Mouse (Mus musculus) ovary, adult 10 weeks (tissue): Measurements from ENCODE around the gene Vmn2r91. TPM values are rescaled to one million over a fixed set of nuclear protein-coding genes. Genes with fewer than 3 reads are reported as not detected.

ENCODE experiments used
- polyA plus RNA-seq: library from polyadenylated mRNA; stranded (reverse); fragments of 350-450 nt; fragmentation: Illumina TruSeq; extraction: RNeasy Lipid Tissue Mini Kit (QIAGEN cat#74804); gene quantifications from one replicate; pipeline ENCODE4 v1.2.3, GENCODE M21; 2014

Vmn2r91 gene
- not detected for polyA plus RNA-seq

GRCm38 (mm10) chr17:18084716-18085115 lies at the start of gene Vmn2r91:
TSS of gene Vmn2r91 (plus strand) at chr17:18085016.

GRCm38 (mm10) chr17:18049124-18049523 lies 35.7 kb upstream of the Vmn2r91 start, which contains the start of gene Vmn2r124:
TSS of gene Vmn2r124 (plus strand) at chr17:18049424.

DNA sequence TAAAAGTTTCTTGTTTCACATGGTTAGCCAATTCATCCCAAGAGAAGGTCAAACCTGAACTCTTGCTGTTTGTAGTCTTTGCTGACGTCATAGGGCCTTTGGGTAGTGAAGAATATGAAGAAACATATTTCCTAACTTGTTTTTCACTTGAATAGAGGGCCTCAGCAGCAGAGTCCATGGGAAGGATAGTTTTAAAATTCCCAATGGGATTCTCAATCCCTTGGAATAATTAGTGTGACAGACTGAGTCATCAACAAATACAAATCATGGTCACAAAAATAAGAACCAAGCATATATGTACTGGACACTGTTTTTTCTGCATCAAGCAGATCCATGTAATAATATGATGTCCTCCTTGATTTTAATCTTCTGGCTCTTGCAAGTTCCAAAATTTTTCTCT lies 66.8 kb downstream of the Vmn2r91 start, which contains the start of gene Vmn2r92:
TSS of gene Vmn2r92 (plus strand) at position 301 of the 400 bp plus-strand sequence.

Other genes starting within 250 kb of the Vmn2r91 start
- not detected for gene Has1, start 229.8 kb upstream of the Vmn2r91 start, polyA plus RNA-seq
- 0.71 TPM for gene Fpr1, start 201.1 kb upstream of the Vmn2r91 start, polyA plus RNA-seq
- 2.3 TPM for gene Fpr2, start 197.2 kb upstream of the Vmn2r91 start, polyA plus RNA-seq
- gene Fpr3, start 197.2 kb upstream of the Vmn2r91 start, polyA plus RNA-seq = not detected
- not detected for gene Fpr-rs4, start 63.3 kb upstream of the Vmn2r91 start, polyA plus RNA-seq
- gene Vmn2r124, start 35.6 kb upstream of the Vmn2r91 start, polyA plus RNA-seq = not detected
- gene Vmn2r92, start 66.9 kb downstream of the Vmn2r91 start, polyA plus RNA-seq = not detected
- gene Vmn2r94, start 192.7 kb downstream of the Vmn2r91 start, polyA plus RNA-seq = not detected
- not detected for gene Vmn2r93, start 213.1 kb downstream of the Vmn2r91 start, polyA plus RNA-seq